In genomic region chr11:51430180-51430578, GRCm38 (mm10) we compare ENCODE assay signal across 29 mouse cellular contexts.
A peak's percentile ranks its signal among the peaks of the same experiment; 100 is the strongest.
DNase-seq lines count a peak whose midpoint lies in the region; ATAC-seq lines count a peak whose summit lies in the region.
"Had no signal": no experiment of that assay in that cellular context is flagged by ENCODE, and none has a peak within 500 bp of the region (broad histone marks: within the 10 kb centered on the region; RNA-seq: fewer than 3 reads in every experiment).

No protein-coding gene starts in this region.

- H3K4me2 ChIP-seq in liver, embryonic 11.5 days = no peak overlapping the region
- peak overlapping the region; percentile 8; the same call in 1 of the 2 replicates for H3K4me2 ChIP-seq in liver, embryonic 16.5 days (ENCODE audit: low read depth, low read length)
- no peak overlapping the region for H3K4me2 ChIP-seq in midbrain, embryonic 11.5 days
- no peak overlapping the region for H3K4me2 ChIP-seq in forebrain, embryonic 11.5 days (ENCODE audit: low read depth, low read length, severe bottlenecking)
- H3K4me2 ChIP-seq: forebrain, embryonic 12.5 days; heart, embryonic 11.5 days; hindbrain, embryonic 14.5 days; kidney, embryonic 15.5 days; lung, embryonic 14.5 days; midbrain, embryonic 12.5 days; neural tube, embryonic 12.5 days had no signal

- peaks cover 49% of the 10 kb centered on the region for H3K4me1 ChIP-seq in erythroblast, embryonic 14.5 days (ENCODE audit: control insufficient read depth)
- H3K4me1 ChIP-seq in liver, embryonic 11.5 days (replicated peaks; ENCODE audit: control insufficient read depth, insufficient read depth, low read length) = peaks cover 4% of the 10 kb centered on the region
- peaks cover 12% of the 10 kb centered on the region for H3K4me1 ChIP-seq in liver, embryonic 16.5 days (ENCODE audit: control insufficient read depth, low read depth, low read length)
- H3K4me1 ChIP-seq in midbrain, embryonic 11.5 days (ENCODE audit: control insufficient read depth, insufficient read depth, low read length) = no peaks in the 10 kb centered on the region
- no peaks in the 10 kb centered on the region for H3K4me1 ChIP-seq in forebrain, embryonic 11.5 days (replicated peaks; ENCODE audit: control insufficient read depth, insufficient read depth, low read length)

- peak; percentile 8 to 21 for DNase-seq in urinary bladder, adult 18-20 months (ENCODE audit: low spot score in 2 of 2)
- DNase-seq in urinary bladder, postnatal 25 days (ENCODE audit: low spot score) = no peak
- DNase-seq in liver, embryonic 11.5 days (ENCODE audit: low spot score) = no peak
- DNase-seq in midbrain, embryonic 11.5 days (ENCODE audit: low spot score, missing footprints) = no peak
- DNase-seq in forebrain, embryonic 11.5 days (ENCODE audit: low spot score) = no peak
- DNase-seq: adrenal gland, adult 8-10 months; cerebellum, adult 8-10 months; gastrocnemius, postnatal 10 days; heart, adult 11 months; heart, postnatal 4 days; kidney, adult 18-20 months; kidney, postnatal 25 days; lung, embryonic 14.5 days; lung, postnatal 14 days; right cerebral cortex, adult 18-20 months; spleen, adult 18-20 months; thymus, postnatal 4 days had no signal

- no peak overlapping the region for H3K27ac ChIP-seq in liver, embryonic 11.5 days (ENCODE audit: low read depth, low read length)
- H3K27ac ChIP-seq in liver, embryonic 16.5 days (ENCODE audit: low read length) = no peak overlapping the region
- no peak overlapping the region for H3K27ac ChIP-seq in midbrain, embryonic 11.5 days (ENCODE audit: low read depth, low read length)
- H3K27ac ChIP-seq in forebrain, embryonic 11.5 days (ENCODE audit: low read depth, low read length) = no peak overlapping the region
- H3K27ac ChIP-seq: forebrain, embryonic 12.5 days; hindbrain, embryonic 14.5 days; kidney, embryonic 15.5 days; left cerebral cortex, adult 2 months; midbrain, embryonic 12.5 days; neural tube, embryonic 12.5 days had no signal

- peaks cover 3% of the 10 kb centered on the region for H3K27me3 ChIP-seq in erythroblast, embryonic 14.5 days (ENCODE audit: control insufficient read depth)
- peaks cover 3% of the 10 kb centered on the region; the same call in 1 of the 2 replicates for H3K27me3 ChIP-seq in liver, embryonic 11.5 days (replicated peaks; ENCODE audit: control insufficient read depth, insufficient read depth, low read length)
- no peaks in the 10 kb centered on the region for H3K27me3 ChIP-seq in liver, embryonic 16.5 days (ENCODE audit: control insufficient read depth, insufficient read depth, low read depth, low read length)
- H3K27me3 ChIP-seq in midbrain, embryonic 11.5 days (ENCODE audit: control insufficient read depth, insufficient read depth, low read length) = no peaks in the 10 kb centered on the region
- no peaks in the 10 kb centered on the region for H3K27me3 ChIP-seq in forebrain, embryonic 11.5 days (ENCODE audit: control insufficient read depth, insufficient read depth, low read length)
- H3K27me3 ChIP-seq: forebrain, embryonic 12.5 days; kidney, embryonic 15.5 days; midbrain, embryonic 12.5 days; neural tube, embryonic 12.5 days had no signal

- peak overlapping the region; percentile 20 for H3K4me3 ChIP-seq in erythroblast, embryonic 14.5 days (replicated peaks)
- no peak overlapping the region for H3K4me3 ChIP-seq in liver, embryonic 11.5 days (ENCODE audit: low read depth, low read length)
- no peak overlapping the region for H3K4me3 ChIP-seq in liver, embryonic 16.5 days (ENCODE audit: low read depth, low read length)
- H3K4me3 ChIP-seq in midbrain, embryonic 11.5 days (ENCODE audit: low read depth, low read length) = no peak overlapping the region
- H3K4me3 ChIP-seq in forebrain, embryonic 11.5 days (ENCODE audit: low read depth, low read length) = no peak overlapping the region
- H3K4me3 ChIP-seq: forebrain, embryonic 12.5 days; kidney, embryonic 15.5 days; left cerebral cortex, adult 2 months; midbrain, embryonic 12.5 days; myocyte; neural tube, embryonic 12.5 days had no signal

- 40% methylated on average over 8 of the region's 8 CpGs for WGBS in liver, embryonic 11.5 days
- WGBS in liver, embryonic 16.5 days (ENCODE audit: insufficient replicate concordance) = 26% methylated on average over 8 of the region's 8 CpGs
- WGBS in midbrain, embryonic 11.5 days = 59% methylated on average over 8 of the region's 8 CpGs
- WGBS in forebrain, embryonic 11.5 days = 71% methylated on average over 8 of the region's 8 CpGs

- peaks cover 5% of the 10 kb centered on the region for H3K9me3 ChIP-seq in erythroblast, embryonic 14.5 days (ENCODE audit: control insufficient read depth, low read length)
- H3K9me3 ChIP-seq in liver, embryonic 11.5 days (ENCODE audit: control insufficient read depth, low read length) = no peaks in the 10 kb centered on the region
- H3K9me3 ChIP-seq in liver, embryonic 16.5 days (replicated peaks; ENCODE audit: control insufficient read depth, low read length) = no peaks in the 10 kb centered on the region
- no peaks in the 10 kb centered on the region for H3K9me3 ChIP-seq in midbrain, embryonic 11.5 days (ENCODE audit: control insufficient read depth, low read length)
- H3K9me3 ChIP-seq in forebrain, embryonic 11.5 days (ENCODE audit: control insufficient read depth, low read length) = no peaks in the 10 kb centered on the region
- H3K9me3 ChIP-seq: forebrain, embryonic 12.5 days; kidney, embryonic 15.5 days; midbrain, embryonic 12.5 days; neural tube, embryonic 12.5 days had no signal

- ATAC-seq in erythroblast, adult 5-6 weeks (replicated peaks; ENCODE audit: low FRiP score, poor library complexity, severe bottlenecking) = no peak
- peak; percentile 88 for ATAC-seq in liver, embryonic 11.5 days (replicated peaks; ENCODE audit: low FRiP score)
- ATAC-seq in liver, embryonic 16.5 days (ENCODE audit: low read depth) = peak; percentile 78
- ATAC-seq in midbrain, embryonic 11.5 days (ENCODE audit: low FRiP score) = no peak
- no peak for ATAC-seq in forebrain, embryonic 11.5 days (replicated peaks; ENCODE audit: low FRiP score)
- ATAC-seq: inflammation-experienced regulatory T-cells, adult 6 months had no signal

- peaks cover 11% of the 10 kb centered on the region for H3K36me3 ChIP-seq in erythroblast, embryonic 14.5 days (ENCODE audit: control insufficient read depth)
- H3K36me3 ChIP-seq in liver, embryonic 11.5 days (ENCODE audit: control insufficient read depth, insufficient read depth, low read length) = no peaks in the 10 kb centered on the region
- no peaks in the 10 kb centered on the region for H3K36me3 ChIP-seq in liver, embryonic 16.5 days (ENCODE audit: control insufficient read depth, insufficient read depth)
- H3K36me3 ChIP-seq in midbrain, embryonic 11.5 days (ENCODE audit: control insufficient read depth, insufficient read depth, low read length) = no peaks in the 10 kb centered on the region
- H3K36me3 ChIP-seq in forebrain, embryonic 11.5 days (ENCODE audit: control insufficient read depth, insufficient read depth, low read length) = no peaks in the 10 kb centered on the region
- H3K36me3 ChIP-seq: forebrain, embryonic 12.5 days; kidney, embryonic 15.5 days; midbrain, embryonic 12.5 days; neural tube, embryonic 12.5 days had no signal

- no peak overlapping the region for H3K9ac ChIP-seq in liver, embryonic 11.5 days (ENCODE audit: low read depth, low read length)
- H3K9ac ChIP-seq in liver, embryonic 16.5 days (ENCODE audit: low read depth, low read length) = no peak overlapping the region
- H3K9ac ChIP-seq in midbrain, embryonic 11.5 days (ENCODE audit: low read length) = no peak overlapping the region
- H3K9ac ChIP-seq in forebrain, embryonic 11.5 days (ENCODE audit: low read length) = no peak overlapping the region
- H3K9ac ChIP-seq: forebrain, embryonic 12.5 days; hindbrain, embryonic 14.5 days; kidney, embryonic 15.5 days; lung, embryonic 14.5 days; midbrain, embryonic 12.5 days; neural tube, embryonic 12.5 days had no signal

Comparison
In these comparisons a context has a peak if more than half of its experiments do, and no peak if none do; other contexts are left out.
1. DNase-seq: peak in urinary bladder, adult 18-20 months (2 of 2); none in urinary bladder, postnatal 25 days (single experiment), liver, embryonic 11.5 days (single experiment), midbrain, embryonic 11.5 days (single experiment) and forebrain, embryonic 11.5 days (single experiment).
2. ATAC-seq: peak in liver, embryonic 11.5 days (single experiment) and liver, embryonic 16.5 days (single experiment); none in erythroblast, adult 5-6 weeks (single experiment), midbrain, embryonic 11.5 days (single experiment) and forebrain, embryonic 11.5 days (single experiment).